Mouse (Mus musculus): Measurements from ENCODE around the gene Slc7a5.

DNA sequence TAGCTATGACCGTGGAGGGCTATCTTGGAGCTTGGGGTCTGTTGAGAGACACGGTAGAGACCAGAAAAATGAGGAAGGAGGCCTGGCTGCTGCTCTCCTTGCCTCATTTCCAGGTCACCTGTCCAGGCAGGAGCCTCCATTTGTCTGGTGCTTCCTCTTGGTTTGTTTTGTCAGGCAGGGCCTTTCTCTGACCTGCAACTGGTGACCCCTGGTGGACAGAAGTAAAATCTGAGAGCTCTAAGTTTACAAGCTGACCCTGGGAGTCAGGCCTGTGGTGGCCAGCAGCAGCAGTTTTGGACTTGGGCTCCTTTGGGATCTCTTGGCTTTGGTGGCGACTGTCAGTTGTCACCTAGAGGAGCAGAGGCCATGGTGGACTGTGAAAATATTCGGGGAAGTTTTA, 27.0 kb upstream of the Slc7a5 start:
- TF ChIP-seq CTCF (IDR thresholded peaks at IDR 0.05; ENCODE audit: control insufficient read depth, insufficient read depth, insufficient read length) (no peak), MYOD1 (IDR thresholded peaks at IDR 0.05; ENCODE audit: control insufficient read depth, insufficient read length, low read depth) (no peak), FOSL1 (IDR thresholded peaks at IDR 0.05; ENCODE audit: insufficient read depth, low read length, poor library complexity, severe bottlenecking) (no peak), MYOG (IDR thresholded peaks at IDR 0.05; ENCODE audit: control insufficient read depth, extremely low read depth, insufficient read length) (no peak), MAX (IDR thresholded peaks at IDR 0.05) (no peak)

Measured in C2C12 (cell line).